Mouse (Mus musculus) spleen, adult 12 weeks (tissue): ENCODE data around the gene Mmab.

Experiments used
- DNase-seq: peaks from one replicate; pipeline ENCODE4 v3.0.0; 2022; ENCODE audit warnings: low spot score

Mmab gene

DNA sequence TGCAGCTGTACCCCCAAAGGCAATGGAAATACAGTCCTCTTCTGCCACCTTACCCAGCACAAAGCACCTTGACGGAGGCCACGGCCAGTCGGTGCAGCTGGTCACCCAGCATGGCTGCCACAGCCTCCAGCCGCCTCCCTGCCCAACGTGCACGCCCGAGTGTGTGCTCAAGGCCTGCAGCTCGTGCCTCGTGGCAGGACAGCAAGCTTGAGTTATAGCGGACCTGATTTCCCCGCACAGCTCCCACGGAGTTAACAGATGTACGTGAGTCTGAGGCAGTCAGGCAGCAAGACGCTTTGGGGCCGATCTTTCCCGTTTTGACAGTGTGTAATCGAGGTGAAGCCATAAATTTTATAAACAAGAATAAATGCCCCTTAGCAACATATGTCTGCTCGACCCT lies 15.2 kb downstream of the Mmab start:
- DNase-seq, result no peak

DNA sequence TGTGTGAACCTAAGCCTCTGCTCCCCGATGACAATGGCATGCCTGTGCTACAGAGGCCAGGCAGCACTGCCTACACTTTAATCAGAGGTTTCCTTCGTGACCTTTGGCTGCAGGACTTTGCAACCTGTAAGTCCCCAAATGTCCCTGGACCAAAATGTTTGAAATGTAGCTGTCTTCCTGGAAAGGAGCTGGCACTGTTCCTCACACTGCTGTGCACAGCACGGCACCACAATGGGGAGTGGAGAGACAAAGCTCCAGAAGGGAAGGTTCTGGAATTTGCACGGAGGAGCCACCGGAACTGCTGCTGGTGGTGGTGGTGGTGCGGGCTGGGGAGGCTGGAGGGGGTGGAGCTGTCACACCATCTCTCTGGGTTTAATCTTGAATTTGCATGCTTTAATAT lies 17.1 kb downstream of the Mmab start:
- DNase-seq, result no peak

DNA sequence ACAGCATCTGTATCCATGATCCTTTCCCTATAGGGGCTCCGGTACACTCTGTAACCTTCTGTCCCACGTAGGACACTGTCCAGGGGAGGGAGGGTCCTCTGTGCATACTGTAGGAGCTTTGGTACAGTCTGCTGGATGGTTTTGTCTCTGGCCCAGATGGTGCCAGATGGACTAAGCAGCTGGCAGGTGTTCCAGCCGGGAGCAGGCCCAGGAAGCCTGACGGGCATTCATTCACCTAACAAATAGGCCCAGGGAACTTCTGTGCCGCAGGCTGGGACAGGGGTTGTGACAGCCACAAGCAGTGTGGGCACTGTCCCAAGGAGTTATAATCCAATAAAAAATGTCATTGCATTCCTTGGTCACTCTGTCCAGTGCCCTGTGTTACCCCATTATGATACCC lies 19.9 kb downstream of the Mmab start:
- no peak for DNase-seq

DNA sequence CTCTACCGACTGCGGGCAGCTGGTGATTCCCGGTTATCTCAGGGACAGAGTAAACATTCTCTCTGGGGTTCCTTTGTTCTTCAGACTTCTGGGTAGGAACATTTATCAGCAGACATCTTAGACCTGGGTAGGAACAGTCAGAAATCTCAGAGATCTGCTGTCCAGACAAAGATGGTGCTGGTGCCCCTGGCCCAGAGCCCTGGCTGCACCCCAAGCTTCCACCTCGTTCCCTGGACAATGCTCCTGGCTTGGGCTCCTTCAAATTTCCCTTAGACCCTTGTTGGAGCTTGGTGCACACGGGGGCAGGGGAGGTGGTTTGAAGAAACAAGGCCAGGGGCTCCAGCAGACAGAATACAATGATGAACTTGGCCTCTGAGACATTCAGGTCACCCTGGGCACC lies 21.3 kb downstream of the Mmab start:
- no peak for DNase-seq

DNA sequence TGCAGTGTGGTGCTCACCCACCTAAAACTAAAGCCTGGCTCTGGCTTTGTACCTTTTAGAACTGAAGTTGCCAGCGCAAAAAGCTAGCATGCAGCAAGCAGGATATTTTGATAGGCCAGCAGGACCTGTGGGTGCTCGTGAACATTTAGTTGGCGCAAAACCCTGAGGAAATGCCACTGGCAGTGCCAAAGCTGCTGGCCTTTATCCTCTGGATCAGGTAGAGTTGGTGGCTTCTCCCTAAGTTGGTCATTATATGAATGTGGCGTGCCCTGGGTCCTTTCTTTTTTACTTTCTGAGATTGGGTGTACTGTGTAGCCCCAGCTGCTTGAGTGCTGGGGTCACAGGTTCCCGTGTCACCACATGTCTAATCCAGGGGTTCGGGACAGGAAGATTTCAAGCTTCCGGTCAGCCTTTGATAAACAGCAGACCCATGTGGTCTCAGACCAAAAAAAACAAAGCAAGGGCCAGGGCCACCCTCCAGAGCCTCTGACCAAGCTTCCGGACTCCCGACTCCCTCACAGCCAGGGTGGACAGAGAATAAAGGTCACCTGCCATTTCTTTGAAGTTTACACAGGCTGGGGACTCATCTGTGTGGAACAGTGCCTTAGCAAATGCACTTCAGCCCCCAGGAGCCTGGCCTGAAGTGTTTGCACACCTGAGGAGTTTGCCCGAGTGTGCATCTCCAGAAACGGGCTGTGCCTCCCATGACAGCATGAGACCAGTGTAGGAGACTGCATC lies 22.1 kb downstream of the Mmab start:
- DNase-seq, result no peak

DNA sequence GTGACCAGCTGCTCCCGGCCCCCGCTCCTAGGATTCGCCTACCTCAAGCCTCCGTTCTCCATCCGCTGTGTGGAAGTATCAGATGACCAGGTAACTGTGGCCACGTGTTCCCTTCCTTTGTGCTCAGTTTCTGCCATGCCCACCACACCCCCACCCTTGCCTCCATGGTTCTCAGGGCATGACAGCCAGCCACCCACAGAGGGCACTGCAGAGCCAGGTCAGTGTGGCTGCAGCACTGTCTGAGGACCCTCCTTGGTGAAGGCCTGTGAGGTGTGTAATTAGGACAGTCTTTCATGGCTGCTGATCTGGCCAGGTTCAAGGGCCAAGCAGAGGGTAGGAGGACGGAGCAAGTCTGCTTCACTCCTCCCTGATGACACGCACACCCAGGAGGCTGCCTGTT lies 25.3 kb downstream of the Mmab start:
- DNase-seq, result no peak

DNA sequence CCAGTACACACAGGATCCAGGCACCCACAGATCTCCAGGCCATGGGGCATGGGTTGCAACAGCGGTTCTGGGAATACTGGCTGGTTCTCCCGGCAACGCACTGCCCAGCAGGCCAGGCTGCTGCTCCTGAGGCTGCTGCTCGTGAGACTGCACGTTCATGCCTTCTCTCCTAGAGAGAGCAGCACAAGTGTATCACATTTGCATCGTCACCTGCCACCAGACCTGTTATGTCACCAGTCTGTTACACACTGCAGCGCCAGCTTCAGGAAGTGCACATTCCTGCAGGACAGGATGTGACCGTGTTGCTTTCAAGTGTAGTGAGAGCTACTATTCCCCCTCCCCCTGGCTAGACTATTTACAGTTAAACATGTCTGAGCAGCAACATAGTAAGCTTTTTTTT lies 27.0 kb downstream of the Mmab start:
- no peak for DNase-seq

DNA sequence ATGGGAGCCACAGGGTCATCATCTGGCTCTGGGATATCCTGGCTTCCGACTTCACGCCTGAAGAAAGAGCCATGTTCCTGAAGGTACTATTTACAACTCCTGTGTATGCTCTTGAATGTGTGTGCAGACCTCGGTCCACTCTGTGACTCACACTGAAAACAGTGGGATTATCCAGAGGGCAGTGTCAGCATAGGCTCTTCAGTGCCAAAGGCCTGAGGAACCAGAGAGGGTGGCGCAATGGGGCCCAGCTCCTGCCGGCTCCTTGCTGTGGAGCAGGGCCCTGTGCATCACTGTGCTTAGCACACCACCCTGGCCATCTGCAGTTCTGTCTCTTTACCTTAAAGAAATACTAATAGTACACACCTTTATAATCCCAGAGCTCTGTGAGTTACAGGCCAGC lies 28.3 kb downstream of the Mmab start:
- no peak for DNase-seq

DNA sequence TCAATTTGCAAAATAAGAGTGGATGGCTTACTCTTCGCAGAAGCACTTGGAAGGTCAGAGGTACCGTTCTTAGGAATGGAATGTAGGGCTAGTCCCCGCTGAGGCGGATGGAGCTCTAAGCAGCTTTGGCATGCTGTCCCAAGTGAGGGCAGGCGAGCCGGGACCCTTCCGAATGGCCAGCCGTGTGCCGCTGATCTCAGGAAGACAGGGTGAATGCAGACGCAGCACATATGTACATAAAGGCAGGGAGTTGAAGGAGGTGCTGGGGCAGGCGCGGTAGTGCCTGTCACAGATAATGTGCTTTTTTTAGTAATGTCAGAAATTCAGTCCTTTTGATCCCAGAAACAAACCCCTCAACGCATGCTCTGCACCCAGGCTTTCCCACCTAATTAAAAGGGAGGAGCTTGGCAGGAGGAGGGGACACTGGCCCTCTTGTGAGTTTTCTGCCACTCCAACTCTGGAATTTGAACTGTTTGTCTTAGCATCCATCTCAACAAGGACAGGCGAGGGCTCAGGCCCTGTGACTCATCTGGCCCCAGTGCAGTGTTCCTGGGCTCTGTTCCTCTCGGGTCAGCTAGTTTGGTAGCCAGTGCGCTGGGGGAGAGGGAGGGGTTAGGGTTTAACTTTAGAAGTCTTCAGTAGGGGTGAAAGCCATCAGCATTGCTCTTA lies 30.7 kb downstream of the Mmab start:
- DNase-seq, result no peak

DNA sequence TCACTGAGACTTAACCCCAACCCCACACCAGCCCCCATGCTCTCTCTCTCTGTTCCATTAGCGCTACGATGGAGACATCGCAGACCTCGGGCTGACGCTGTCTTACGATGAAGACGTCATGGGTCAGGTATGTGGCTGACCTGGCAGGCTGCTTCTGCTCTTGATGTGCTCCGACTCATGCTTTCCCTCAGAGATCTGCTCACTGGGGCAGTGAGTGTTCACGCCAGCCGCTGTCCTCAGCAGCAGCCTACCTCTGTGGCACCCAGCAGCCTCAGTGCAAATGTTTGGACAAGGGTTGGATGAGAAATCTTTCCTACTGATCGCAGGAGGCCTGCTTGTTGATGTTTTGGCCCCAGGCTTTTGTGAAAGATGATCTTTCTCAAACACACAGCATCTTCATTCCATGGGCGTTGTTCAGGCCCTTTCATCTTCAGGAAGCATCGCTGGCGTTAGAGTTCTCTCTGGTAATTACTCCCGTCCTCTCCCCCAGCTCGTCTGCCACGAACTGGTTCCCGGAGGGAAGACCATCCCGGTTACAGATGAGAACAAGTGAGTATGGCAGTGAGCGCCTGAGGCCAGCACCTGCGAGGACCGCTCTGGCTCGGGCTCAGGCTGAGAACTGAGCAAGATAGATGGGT lies 31.4 kb downstream of the Mmab start:
- DNase-seq, result no peak

DNA sequence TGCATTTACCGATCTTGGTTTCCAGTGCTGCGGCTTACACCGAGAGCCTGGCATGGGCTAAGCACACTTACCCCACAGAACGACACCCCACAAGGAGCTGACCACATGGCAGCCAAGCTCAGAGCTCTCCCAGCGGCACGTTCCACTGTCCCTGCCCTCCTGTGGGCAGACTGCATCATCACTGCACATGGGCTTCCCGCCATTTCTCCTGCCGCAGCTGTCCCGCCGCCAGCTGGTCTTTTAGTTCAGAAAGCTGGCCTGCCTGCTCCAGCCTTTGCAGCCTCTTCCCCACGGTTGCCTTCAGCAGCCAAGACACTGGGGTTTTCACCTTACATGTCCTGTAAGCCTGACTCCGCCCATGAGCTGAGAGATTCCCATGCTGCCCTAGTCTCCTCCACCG lies 33.4 kb downstream of the Mmab start:
- DNase-seq, result no peak

DNA sequence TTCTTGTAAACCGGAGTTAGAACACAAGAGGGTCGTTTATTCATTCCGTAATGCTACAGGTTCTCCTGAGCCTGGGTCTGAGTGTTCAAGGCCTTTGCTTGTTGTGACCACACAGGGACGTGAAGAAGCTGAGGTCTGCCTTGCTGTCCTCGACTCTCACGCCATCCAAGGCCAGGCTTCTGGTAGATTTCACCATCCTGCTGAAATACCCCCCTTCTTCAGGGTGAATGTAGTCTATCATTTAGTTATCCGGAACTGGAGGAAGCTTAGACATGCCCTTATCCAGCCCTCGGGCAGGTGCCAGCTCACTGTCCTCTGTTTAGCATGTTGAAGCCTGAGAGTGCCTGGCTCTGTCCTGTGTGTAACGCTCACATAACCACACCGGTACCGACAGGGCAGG lies 35.0 kb downstream of the Mmab start:
- DNase-seq, result no peak

DNA sequence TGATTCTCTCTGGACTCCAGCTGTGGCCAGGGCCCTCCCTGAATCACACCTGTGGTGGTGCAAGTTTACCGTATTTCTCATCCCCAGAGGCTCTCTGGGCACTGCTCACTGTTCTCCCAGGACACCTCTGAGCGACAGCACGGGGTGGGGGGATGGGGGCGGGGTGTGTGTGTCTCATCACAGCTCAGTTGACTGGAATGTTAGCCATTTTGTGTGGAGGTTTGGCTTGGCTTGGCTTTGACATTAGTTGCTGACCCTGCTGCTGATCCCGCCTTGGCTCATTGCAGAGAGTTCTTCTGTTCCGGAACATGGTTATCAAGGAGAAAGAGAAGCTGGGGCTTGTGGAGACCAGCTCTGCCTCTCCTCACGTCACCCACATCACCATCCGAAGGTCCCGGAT lies 36.0 kb downstream of the Mmab start:
- no peak for DNase-seq

DNA sequence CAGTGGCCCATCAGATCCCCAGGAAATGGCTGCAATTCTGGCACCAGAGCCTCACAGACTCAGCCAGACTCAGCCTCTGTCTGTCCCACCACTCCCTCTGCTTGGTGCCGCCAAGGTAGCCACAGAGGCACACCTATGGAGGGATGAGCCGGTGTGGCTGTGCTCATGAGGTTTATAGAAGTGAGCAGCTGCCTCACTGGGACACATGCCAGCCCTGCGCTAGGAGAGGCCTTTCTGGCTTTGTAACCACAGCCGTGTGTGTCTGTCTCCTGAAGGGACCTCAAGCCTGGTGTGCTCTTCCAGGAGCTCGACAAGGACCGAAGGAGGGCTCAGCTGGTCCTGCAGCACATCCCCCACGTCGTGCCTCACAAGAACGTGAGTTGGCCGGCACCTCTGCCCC lies 36.6 kb downstream of the Mmab start:
- no peak for DNase-seq

DNA sequence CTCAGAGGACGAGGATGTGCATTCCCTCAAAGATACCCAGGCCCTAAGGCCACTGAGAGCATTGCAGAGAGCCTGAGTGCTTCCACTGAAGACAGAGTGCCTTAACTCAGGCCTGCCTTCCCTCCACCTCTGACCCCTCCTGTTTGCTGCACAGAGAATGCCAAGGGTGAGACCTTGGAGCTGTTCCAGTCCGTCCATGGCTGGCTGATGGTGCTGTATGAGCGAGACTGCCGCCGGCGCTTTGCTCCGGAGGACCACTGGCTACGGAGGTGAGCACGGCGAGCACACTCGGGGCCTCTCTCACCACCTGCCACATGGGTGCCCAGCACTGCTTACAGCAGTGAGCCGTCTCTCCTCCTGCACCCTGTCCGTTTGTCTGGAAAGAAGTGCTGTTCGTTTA lies 37.3 kb downstream of the Mmab start:
- no peak for DNase-seq

DNA sequence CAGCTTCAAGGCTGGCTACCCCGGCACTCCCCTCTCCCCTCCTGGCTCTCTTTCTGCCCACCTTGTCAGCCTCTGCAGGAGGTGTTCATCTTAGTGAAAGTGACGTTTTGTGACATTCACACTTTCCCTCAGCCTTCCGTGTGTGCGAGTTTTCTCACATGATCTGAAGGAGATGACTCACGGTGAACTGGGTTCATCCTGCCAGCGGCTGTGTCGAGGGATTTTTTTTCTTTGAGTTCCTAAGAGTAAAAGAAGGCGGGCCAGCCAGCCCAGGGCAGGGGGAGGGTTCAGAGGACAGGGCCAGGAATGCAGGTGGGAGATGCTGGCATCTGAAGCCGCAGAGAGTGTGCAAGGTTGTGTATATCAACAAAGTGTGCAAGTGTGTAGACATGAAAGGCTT lies 50.7 kb downstream of the Mmab start:
- no peak for DNase-seq

DNA sequence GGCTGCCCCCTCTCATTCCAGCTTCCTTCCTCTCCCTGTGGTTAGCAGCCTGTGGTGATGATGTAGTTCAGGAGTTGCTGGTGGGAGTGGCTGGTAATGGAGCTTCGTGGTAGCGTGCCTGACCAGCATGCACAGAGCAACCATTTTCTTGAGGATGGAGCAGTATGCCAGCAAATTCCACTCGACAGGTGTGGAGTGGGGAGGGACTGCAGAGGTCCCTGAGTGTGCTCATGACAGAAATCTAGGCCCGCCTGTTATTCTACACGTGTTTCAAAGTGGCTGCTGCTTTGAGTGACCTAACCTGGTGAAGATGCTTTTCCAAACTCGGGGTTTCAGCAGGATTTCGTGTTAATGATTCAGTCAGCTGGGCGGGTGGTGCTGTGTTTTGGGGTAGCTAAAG lies 59.4 kb downstream of the Mmab start:
- DNase-seq, result no peak

DNA sequence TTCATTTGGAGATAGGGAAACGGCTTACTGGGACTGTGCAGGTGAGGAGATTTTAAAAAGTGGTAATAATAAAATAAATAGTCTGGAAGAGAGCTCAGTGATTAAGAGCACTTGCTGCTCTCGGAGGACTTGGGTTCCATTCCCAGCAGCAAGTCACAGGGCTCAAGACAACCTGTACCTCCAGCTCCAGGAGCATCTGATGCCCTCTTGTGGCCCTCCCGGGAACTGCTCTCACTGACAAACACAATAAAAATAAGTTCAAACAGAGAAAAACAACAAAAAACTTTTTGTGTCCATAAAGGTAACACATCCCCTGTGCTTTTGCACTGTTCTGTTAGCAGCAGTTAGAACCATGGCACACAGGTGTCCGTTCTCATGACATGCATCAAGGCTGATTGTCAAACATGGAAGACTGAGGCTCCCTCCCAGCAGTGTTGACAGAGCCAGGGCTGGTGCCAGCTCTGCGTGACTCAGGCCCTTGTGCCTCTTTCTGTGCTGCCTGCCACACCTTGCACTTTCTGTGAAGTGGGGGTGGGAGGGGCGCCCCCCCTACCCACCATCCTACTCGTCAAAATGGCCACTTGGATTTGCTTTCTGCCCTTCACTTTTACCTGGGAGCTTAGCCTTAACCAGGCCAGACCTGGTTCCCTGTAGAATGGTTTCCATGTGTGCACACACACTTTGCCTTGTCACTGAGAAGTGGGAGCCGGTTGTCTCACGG lies 60.5 kb downstream of the Mmab start:
- no peak for DNase-seq
